Comparison of ENCODE assay signal across 29 mouse cellular contexts in the genomic region with DNA sequence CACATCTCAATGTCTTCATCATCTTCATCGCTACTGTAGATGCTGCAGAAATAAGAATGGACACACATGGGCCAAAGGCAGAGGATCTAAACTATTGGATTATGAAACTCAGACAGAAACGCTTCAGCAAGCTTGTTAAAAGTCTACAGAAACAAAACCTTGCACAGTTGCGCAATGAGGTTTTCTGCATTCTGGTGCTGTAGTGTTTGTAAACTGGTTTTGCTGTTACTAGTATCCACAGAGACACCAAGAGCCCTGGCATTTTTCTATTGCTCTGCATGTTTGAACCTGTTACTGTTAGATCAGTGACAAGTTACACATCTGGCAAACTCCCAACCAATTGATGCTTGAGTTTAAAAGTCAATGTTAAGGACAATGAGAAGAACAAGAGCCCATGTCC. TPM values are rescaled to one million over a fixed set of nuclear protein-coding genes. Genes with fewer than 3 reads are reported as not detected.
DNase-seq lines count a peak whose midpoint lies in the region; ATAC-seq lines count a peak whose summit lies in the region.
"Had no signal": no experiment of that assay in that cellular context is flagged by ENCODE, and none has a peak within 500 bp of the region (broad histone marks: within the 10 kb centered on the region; RNA-seq: fewer than 3 reads in every experiment).

No protein-coding gene starts in this region.

- WGBS in midbrain, embryonic 10.5 days = 93% methylated on average over 3 of the region's 3 CpGs

- no peak overlapping the region for H3K27ac ChIP-seq in midbrain, embryonic 10.5 days (replicated peaks)
- H3K27ac ChIP-seq: embryonic facial prominence, embryonic 12.5 days; forebrain, embryonic 10.5 days; gastrocnemius, adult 2 months; heart, embryonic 10.5 days; heart, embryonic 15.5 days; hindbrain, embryonic 12.5 days; hindbrain, postnatal 0 days; intestine, embryonic 15.5 days; neural tube, embryonic 12.5 days had no signal

- no peaks in the 10 kb centered on the region for H3K9me3 ChIP-seq in midbrain, embryonic 10.5 days (replicated peaks)
- H3K9me3 ChIP-seq: embryonic facial prominence, embryonic 12.5 days; forebrain, embryonic 10.5 days; heart, embryonic 10.5 days; heart, embryonic 15.5 days; hindbrain, embryonic 12.5 days; intestine, embryonic 15.5 days; neural tube, embryonic 12.5 days had no signal

- ATAC-seq in granulocyte monocyte progenitor cell, adult 5-6 weeks (replicated peaks; ENCODE audit: poor library complexity, severe bottlenecking) = peak; percentile 8; the same call in 1 of the 2 replicates
- ATAC-seq: CD4-positive, CD25-positive, alpha-beta regulatory T cell, adult 4 months; forebrain, embryonic 16.5 days; hindbrain, postnatal 0 days; intestine, embryonic 15.5 days; midbrain, embryonic 16.5 days had no signal

- no peak overlapping the region for H3K4me3 ChIP-seq in midbrain, embryonic 10.5 days
- H3K4me3 ChIP-seq: embryonic facial prominence, embryonic 12.5 days; forebrain, embryonic 10.5 days; gastrocnemius, adult 2 months; heart, embryonic 10.5 days; heart, embryonic 15.5 days; hindbrain, embryonic 12.5 days; intestine, embryonic 15.5 days; neural tube, embryonic 12.5 days had no signal

- peaks cover 27% of the 10 kb centered on the region for H3K36me3 ChIP-seq in midbrain, embryonic 10.5 days
- H3K36me3 ChIP-seq: heart, embryonic 10.5 days; heart, embryonic 15.5 days; intestine, embryonic 15.5 days; neural tube, embryonic 12.5 days had no signal

- peak; percentile 55 for DNase-seq in heart, adult 11 months
- no peak for DNase-seq in heart, postnatal 14 days
- peak; percentile 23 for DNase-seq in lung, postnatal 25 days (ENCODE audit: low spot score)
- no peak for DNase-seq in lung, postnatal 4 days
- DNase-seq in kidney, postnatal 14 days = no peak
- DNase-seq in midbrain, embryonic 10.5 days (ENCODE audit: low spot score) = no peak
- DNase-seq: adrenal gland, adult 8-10 months; cerebellum, adult 2 months; cerebellum, postnatal 14 days; gastrocnemius, adult 2 months; heart, postnatal 36 days; kidney, adult 2 months; kidney, postnatal 4 days; layer of hippocampus, postnatal 36 days; left cerebral cortex, postnatal 4 days; right cerebral cortex, adult 18-20 months; spleen, adult 18-20 months had no signal

- peaks cover 43% of the 10 kb centered on the region for H3K27me3 ChIP-seq in midbrain, embryonic 10.5 days (ENCODE audit: low read depth, poor library complexity, severe bottlenecking)

- intact Hi-C loops in heart, postnatal 14 days (cut with DNase I) = no loop called here

- H3K4me1 ChIP-seq in midbrain, embryonic 10.5 days = peaks cover 32% of the 10 kb centered on the region

RNA-seq across cellular contexts. Expression of a gene that starts 4.4 kb away (rescaled TPM):
- 1 to 10 TPM in 1 of 2 experiments, under 1 TPM in 1; 0.62 to 8.9 TPM for total RNA-seq in heart, postnatal 14 days (2021)
- 711 and 754 TPM in 2 replicates for total RNA-seq in granulocyte monocyte progenitor cell, adult 5-6 weeks (2014; fragmentation: Nextera tagmentation)
- 604 and 618 TPM in 2 replicates for total RNA-seq in granulocyte monocyte progenitor cell, adult 5-6 weeks (2017)
- 5.1 and 6.8 TPM in 2 replicates for polyA plus RNA-seq in midbrain, embryonic 10.5 days (2016; fragmentation: Nextera tagmentation; extraction: Ambion mirVana)
- total RNA-seq: adrenal gland, adult 8-10 months; gastrocnemius, adult 2 months; heart, postnatal 36 days had no signal

Comparison
In these comparisons a context has a peak if more than half of its experiments do, and no peak if none do; other contexts are left out.
1. DNase-seq: peak in heart, adult 11 months (single experiment) and lung, postnatal 25 days (single experiment); none in heart, postnatal 14 days (0 of 2), lung, postnatal 4 days (0 of 2), kidney, postnatal 14 days (single experiment) and midbrain, embryonic 10.5 days (single experiment).
2. RNA of a gene that starts 4.4 kb away (total RNA-seq): 604 to 754 TPM in granulocyte monocyte progenitor cell, adult 5-6 weeks; 0.62 to 8.9 TPM in heart, postnatal 14 days; every median in the first group is over 10 times any median in the second.